Mouse (Mus musculus): ENCODE measurements at regions not wholly inside any gene's neighbourhood (a gene's known extent, or its start where the extent isn't known, plus 50 kb on each side); places are given as distances from the start of the nearest gene placed in this dataset.

GRCm38 (mm10) chr3:83701075-83701474 lies 65.0 kb upstream of the Sfrp2 start:
- no peak for TF ChIP-seq POLR2A (IDR thresholded peaks at IDR 0.05; ENCODE audit: low read depth, low read length)
- 0 out of 2 replicates have a peak, but pooled peaks have one; percentile 2 for TF ChIP-seq CTCF (IDR thresholded peaks at IDR 0.05; ENCODE audit: borderline replicate concordance, insufficient read depth, low read length)
